Mouse (Mus musculus): ENCODE measurements around the gene Bcl2l12.

GRCm38 (mm10) chr7:44942904-44943303 is 55.6 kb downstream of the Bcl2l12 start, which contains the start of gene Tsks:
- no peak for TF ChIP-seq CTCF (IDR thresholded peaks at IDR 0.05; ENCODE audit: borderline replicate concordance, insufficient read depth, low read depth, low read length)
- TF ChIP-seq POLR2A (IDR thresholded peaks at IDR 0.05; ENCODE audit: borderline replicate concordance, insufficient read depth, low read length) = no peak

Data from cerebellum, adult 2 months (tissue).